Mouse (Mus musculus): ENCODE measurements at regions not wholly inside any gene's neighbourhood (a gene's known extent, or its start where the extent isn't known, plus 50 kb on each side); places are given as distances from the start of the nearest gene placed in this dataset.

DNA sequence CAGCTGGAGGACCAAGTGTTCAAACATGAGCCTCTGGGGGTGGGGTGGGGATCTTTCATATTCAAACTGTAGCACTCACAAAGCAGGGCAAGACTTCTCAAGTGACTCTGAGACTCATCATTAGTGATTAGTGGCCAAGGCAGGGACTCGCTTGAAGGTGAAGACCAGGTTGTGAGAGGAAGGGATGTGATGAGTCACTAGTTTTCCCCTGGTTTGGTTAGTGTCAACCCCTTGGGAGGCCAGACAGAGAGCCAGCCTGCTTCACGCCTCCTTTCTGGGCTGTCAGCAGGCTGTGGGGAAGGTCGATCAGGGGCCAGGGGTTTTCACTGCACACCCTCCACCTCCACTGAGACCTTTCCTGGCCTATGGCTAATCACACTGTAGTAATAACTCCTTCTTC lies 65.2 kb downstream of the Slc30a10 start:
- in situ Hi-C loops (cut with MseI, MboI), result no loop called here

DNA sequence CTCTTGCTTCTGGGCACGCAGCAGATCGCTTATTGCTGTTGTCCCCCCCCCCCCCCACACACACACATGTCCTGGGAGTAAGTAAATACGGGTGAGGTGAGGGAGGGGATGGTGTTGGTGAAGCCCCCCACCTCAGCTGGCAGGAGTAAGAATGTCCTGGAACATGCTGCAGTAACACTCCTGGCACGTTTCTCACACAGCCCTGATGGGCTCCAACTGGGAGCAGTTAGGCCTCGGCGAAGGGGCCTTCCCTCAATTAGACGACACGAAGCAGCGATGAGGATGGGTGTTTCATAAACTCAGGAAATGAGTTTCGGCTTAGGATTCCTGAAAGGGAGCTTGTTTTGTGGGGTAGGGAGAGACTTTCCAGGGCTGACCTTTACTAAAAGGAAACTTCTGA lies 69.4 kb downstream of the Slc30a10 start:
- in situ Hi-C loops (cut with MseI, MboI), result no loop called here

DNA sequence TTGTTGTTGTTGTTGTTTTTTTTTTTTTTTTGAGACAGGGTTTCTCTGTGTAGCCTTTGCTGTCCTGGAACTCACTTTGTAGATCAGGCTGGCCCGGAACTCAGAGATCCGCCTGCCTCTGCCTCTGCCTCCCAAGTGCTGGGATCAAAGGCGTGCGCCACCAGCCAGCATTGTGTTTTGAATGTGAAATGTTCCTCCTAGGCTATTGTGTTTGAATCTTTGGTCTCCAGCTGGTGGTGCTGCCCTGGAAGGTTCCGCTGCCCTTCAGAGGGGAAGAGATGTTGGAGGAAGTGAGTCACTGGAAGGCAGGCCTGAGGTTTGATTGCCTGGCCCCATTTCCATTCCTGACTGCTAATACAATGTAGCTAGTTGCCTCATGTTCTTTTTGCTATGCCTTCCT lies 78.8 kb downstream of the Slc30a10 start:
- in situ Hi-C loops (cut with MseI, MboI), result loop anchor here (25.0 kb wide), 1 partner anchor 1179 kb away; the partner anchor contains the start of gene Tgfb2 (in 2 of the 2)

DNA sequence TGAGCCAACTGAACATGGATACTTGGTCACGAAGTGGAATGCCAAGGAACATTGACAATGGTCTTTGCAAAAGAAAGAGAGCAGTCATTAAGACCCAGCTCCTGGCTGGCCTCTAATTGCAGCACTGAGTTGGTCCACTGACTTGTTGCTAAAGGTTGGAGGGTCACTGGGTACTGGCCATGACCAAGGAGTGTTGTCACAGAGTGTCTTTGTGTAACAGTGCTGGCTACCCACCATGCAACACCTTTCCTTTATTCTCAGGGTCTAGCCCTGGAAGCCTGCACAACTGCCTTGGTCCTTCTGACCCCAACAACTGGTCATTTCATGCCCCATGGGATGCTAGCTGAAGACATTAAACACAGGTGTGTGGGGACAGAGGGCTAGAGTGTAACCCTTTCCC lies 79.5 kb downstream of the Slc30a10 start:
- in situ Hi-C loops (cut with MseI, MboI), result loop anchor here (25.0 kb wide), 1 partner anchor 1178 kb away; the partner anchor contains the start of gene Tgfb2 (in 2 of the 2)

DNA sequence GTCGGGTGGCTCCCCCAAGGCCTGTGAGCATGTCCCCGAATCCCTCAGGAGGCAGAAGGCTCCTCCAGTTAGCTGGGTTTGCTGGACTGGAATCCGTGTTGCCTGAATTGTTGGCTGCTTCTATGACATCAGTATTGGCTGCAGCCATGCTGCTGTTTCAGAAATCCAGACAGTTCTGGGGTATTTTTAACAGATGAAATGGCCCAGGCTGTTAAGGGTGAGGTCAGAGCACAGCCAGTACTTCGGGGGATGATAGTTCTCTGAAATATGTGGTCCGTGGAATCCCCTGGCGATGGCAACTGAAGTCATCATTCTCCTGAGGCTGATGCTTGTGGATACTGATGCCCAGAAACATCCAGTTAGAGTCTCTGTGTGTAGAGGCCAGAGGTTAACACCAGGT lies 80.7 kb downstream of the Slc30a10 start:
- in situ Hi-C loops (cut with MseI, MboI), result loop anchor here (25.0 kb wide), 1 partner anchor 1177 kb away; the partner anchor contains the start of gene Tgfb2 (in 2 of the 2)

DNA sequence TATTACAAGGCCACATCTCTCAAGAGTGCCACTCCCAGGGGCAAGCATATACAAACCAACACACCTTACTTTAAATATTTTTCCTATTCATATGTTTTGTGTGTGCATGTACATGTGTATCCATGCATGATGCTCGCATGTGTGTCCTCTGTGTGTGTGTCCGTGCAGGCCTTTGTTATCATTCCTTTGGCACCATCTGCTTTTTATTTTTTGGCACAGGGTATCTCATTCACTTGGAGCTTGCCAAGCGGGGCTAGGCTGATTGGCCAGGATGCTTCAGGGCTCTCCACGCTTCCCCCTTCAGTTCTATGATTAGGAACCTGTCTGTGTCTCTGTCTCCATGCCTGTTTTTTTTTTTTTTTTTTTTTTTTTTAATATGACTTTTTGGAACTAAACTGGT lies 82.6 kb downstream of the Slc30a10 start:
- in situ Hi-C loops (cut with MseI, MboI), result loop anchor here (25.0 kb wide), 1 partner anchor 1175 kb away; the partner anchor contains the start of gene Tgfb2 (in 2 of the 2)

DNA sequence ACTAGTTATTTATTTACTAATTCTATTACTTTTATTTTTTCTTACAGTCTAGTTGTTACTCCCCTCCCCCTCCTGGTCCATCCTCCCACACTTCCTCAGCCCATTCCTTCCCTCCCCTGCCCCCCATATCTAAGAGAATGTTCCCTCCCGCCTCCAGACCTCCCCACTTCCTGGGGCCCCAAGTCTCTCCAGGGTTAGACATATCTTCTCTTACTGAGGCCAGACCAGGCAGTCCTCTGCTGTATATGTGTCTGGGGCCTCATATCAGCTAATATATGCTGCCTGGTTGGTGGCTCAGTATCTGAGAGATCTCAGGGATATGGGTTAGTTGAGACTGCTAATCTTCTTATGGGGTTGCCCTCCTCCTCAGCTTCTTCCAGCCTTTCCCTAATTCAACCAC lies 84.8 kb downstream of the Slc30a10 start:
- in situ Hi-C loops (cut with MseI, MboI), result loop anchor here (25.0 kb wide), 1 partner anchor 1173 kb away; the partner anchor contains the start of gene Tgfb2 (in 2 of the 2)

DNA sequence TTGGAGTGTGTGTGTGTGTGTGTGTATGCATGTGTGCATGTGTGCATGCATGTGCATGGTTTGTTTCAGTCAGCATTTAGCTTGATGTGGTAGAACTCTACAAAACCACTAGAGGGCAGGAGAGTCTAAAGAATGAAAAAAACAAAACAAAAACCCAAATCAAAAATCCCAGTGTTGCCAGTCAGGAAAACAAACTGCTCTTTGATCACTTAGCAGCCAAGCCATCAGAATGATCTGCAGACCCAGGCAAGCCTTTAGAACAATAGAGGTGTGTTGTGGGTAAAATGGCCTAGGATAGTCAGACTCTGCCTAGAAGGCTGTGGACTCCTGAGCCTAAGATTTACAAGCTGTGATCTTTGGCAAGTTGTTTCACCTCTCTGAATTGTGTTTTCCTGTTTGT lies 91.7 kb downstream of the Slc30a10 start:
- in situ Hi-C loops (cut with MseI, MboI), result loop anchor here (25.0 kb wide), 1 partner anchor 1166 kb away; the partner anchor contains the start of gene Tgfb2 (in 2 of the 2)

DNA sequence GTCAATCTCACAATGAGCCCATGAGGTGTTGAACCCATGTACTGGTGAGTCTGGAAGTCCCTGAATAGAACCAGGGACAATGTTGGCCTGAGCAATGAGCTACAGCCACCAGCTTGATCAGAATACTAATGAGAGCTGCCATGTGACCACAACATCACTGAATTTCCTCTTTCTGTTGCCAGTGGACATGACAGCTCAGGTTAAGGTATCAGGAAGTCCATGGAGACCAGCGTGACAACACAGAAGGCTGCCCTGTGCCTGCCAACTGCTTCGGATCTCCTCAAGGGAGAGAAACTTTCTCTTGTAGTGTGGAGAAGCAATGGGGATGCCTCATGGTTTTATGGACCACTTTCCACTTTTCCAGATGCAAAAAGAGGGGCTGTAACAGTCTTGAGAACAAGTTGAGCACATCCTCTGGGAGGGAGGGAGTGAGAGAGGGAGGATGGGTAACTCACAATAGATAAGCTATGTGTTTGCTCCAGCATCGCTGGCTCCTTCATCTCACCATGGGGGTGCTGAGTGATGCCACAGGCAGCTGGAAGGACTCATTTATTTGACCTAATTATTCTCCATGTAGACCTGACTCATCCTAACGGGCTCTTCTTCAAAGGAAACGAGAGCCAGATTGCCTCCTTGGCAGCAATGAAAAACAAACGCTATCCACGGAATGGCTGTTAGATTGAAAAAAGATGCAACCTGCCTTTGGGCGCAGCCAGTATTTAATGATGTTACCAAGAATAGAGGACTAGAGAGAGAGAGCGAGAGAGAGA lies 118.3 kb downstream of the Slc30a10 start:
- in situ Hi-C loops (cut with MseI, MboI), result no loop called here

DNA sequence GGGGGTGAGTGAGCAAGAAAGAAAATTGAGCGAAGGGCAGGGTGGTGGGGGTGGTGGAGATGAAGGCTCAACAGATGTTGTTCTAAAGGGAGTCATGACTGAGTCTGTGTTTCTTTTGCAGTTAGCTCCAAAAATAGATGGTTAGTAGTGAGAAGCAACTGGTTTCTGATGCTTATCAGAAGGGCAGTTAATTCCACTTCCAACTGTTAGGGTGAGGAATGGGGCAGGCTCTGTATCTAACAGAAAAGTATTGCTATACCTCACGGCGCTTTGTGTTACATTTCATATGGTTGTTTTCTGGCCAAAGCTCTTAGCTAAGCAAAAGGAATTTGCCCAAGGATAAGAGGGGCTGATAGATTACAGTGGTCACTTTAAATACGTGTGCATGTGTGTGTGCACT lies 120.3 kb downstream of the Slc30a10 start:
- in situ Hi-C loops (cut with MseI, MboI), result no loop called here

DNA sequence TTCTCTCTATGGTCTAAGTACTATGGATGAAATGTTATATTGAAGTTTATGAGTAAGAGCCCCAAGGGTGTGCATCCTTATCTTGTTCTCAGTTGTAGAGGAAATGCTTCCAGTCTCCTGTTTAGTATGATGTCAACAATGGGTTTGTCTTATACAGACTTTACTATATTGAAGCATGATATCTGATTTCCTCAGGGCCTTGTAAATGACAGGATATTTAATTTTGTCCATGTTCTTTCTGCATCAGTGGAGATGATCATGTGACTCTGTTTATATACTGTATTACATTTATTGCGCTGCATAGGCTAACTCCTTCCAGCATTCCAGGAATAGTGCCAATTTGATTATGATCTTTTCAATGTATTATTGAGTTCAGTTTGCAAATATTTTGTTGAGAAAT lies 125.2 kb downstream of the Slc30a10 start:
- in situ Hi-C loops (cut with MseI, MboI), result no loop called here

DNA sequence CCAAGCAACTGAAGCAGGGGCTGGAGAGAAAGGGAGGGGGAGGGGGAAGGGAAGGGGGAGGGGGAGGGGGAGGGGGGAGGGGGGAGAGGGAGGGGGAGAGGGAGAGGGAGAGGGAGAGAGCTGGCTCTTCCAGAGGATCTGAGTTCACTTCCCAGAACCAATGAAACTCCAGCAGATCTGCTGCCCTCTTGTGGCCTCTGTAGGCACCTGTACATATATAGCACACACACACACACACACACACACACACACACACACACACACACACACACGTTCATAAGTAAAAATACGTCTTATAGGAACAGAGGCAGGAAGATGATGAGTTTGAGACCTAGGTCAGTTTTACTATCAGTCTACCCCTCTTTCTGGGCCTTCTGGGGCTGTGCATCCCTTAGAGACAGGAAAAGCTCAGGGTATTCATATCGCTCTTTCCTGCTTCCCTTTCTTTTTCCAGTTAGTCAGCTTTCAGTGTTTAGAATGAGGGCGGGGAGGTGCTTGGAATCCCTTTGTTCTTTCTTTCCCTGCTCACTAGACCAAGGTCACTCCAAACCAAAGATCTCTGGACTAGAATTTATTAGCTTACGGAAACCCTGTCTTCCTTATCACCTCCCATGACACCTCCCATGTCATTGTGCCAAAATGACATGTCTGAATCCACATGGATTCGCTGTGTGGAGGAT lies 130.7 kb downstream of the Slc30a10 start:
- in situ Hi-C loops (cut with MseI, MboI), result no loop called here

DNA sequence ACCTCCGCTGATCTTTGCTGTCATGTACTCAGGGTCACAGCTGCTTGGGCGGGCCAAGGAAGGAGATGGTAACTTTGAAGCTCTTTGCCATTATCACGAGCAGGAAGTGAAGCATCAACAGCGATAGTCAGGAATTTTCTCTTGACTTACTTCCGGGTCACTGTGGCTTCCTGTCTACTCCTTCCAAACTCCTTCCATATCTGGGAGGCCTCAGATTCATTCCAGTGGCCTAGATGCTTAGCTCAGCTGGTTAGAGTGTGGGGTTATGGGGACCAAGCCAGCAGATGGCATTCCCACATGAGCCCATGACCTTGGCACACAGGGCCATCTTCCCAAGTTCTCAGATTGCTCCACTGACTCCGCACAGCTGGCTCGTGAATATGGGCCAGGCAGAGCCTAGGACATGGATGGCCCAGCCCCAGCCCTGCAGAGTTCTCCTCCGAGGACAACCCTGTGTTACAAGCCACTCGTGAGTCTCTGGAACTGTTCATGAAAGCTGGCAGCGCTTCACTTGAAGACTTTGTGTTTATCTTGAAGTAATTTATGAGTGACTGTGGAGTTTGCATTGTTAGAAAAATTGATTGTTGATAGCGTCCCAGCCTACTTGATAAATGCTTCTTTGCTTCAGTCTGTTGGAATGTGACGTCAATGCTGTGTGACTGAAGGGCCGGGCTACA lies 133.2 kb downstream of the Slc30a10 start:
- in situ Hi-C loops (cut with MseI, MboI), result no loop called here

DNA sequence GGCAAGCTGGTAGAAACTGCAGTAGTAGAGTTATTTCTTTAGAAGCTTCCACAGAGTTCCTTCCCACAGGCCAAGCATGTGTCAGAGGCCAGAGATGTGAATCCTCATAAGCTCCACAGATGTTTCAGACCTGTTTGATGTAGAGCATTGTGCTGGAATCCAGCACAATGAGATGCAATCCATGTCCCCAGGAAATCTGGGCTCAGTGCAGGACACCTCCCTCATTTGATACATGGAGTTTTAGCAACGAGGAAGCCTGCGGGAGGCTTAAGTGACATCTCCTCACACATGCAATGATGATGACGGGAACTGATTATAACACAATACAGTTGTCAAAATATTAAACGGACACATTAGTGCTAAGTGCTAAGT lies 133.7 kb downstream of the Slc30a10 start:
- in situ Hi-C loops (cut with MseI, MboI), result no loop called here

DNA sequence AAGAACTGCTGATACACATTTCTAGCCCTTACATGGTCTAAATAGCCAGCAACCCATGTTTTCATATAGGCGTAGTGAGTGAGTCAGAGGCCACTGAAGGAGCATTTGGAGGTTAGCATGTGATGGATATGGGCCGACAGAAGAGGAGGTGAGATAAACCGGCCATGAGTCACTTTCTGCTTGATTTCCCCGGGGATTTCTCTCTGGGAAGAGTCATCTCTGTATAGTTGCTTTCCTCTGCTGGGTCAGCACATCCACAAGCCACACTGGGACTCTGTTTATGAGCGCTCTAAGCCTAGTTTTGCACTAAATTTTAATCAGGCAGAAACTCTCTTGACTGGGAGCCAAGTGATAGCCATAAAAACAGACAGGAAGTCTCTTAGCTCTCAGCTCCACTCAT lies 142.2 kb downstream of the Slc30a10 start:
- in situ Hi-C loops (cut with MseI, MboI), result no loop called here

DNA sequence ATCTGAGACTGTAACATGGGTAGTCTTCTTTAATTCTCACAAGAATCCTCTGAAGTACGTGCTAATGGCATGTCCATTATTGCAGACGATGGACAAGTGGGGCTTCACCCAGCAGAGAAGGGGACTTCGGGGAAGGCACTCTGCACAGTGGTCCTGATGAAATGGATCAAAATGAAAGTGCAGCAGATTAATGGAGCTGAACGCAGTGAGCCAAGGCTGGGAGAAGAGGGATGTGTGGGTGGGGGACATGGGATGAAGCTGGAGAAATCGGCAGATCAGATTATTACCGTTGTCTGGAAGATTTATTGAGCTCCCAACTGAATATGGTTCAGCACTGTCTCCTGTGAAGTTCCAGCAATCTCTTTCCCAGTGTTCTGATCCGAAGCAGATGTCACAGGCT lies 143.9 kb downstream of the Slc30a10 start:
- in situ Hi-C loops (cut with MseI, MboI), result no loop called here

DNA sequence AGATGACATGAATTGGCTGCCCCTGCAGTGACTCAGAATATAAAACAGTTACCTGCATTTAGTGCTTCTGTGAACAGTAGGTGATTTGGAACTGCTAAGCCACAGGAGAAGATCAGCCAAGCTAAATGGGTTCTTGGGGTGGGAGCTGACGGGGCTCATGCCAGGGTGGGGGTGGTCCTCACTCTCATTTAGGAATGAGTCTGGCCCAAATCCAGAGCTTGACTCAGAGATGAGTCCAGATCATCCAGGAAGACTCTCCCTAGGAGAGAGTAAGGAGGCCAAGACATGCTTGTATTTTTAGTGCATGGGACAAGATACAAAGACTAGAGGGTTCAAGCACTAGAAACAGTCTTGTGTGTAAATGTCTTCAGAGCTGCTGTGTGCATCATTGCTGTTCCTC lies 146.5 kb downstream of the Slc30a10 start:
- in situ Hi-C loops (cut with MseI, MboI), result no loop called here

DNA sequence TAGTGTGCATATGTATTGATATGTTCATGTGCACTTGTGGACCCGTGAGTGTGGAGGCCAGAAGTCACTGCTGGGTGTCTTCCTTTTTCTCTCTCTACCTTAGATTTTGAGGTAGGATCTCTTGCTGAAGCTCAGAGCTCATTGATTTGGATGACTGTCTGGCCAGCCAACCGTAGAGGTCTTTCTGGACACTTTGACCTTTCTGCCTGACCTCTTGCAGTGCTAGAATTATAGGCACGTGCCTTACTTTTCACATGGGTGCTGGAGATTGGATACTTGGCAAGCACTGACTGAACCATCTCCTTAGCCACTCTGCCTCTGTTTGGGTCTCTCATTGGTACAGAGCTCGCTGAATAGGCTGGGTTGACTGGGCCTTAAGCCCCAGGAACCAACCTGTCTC lies 151.3 kb downstream of the Slc30a10 start:
- in situ Hi-C loops (cut with MseI, MboI), result no loop called here

DNA sequence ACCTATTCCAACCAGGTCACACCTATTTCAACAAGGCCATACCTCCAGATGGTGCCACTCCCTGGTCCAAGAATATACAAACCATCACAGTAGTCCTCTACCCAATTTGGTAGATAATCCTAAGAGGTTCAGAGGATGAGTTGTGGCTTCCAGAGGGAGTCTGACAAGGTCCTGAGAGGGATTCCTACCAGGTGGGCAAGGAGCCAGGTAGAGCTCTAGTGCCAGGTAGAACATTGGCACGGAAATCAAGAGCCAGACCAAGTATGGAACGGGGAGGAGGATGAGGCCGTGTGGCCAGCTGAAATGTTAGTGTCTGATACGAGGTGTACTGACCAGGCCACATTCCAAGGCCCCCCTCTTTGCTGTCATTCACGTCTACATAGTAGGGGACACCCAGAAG lies 153.0 kb downstream of the Slc30a10 start:
- in situ Hi-C loops (cut with MseI, MboI), result no loop called here

DNA sequence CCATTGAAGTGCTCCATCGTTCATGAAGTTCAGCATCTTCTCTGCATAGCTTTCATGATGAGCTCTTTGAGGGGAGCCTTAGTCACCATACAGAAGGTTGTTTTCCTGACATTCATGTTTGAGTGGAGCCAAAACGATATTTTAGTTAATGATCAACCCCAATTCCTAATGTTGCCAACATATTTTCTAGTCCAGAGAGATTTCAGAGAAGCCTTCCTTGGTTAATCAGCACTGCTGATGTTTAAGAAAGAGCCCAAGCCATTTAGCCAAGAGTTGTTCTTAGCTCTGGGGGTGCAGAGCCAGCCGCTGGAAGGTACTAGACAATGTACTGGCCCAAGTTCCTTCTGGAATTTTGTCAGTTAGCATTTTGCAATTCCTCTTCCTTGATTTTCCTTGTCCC lies 153.8 kb downstream of the Slc30a10 start:
- in situ Hi-C loops (cut with MseI, MboI), result no loop called here

DNA sequence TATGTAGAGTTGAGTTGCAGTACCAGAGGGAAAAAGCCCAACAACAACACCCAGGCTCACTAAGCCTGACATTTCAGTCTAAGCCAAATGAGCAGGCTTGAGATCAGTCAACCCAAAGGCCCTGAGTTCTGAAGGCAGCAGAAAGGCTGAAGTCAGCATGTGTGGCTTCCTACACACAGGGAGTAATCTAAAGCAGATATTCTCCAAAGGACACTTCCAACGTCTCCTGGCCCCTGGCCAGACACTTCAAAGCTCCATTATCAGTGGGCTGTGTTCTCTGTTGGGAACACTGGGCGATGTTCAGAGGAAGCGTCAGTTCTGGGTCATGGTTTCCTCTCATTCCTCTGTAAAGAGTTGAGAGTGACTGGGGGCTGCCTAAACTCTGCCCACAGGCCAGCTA lies 155.9 kb downstream of the Slc30a10 start:
- in situ Hi-C loops (cut with MseI, MboI), result no loop called here

DNA sequence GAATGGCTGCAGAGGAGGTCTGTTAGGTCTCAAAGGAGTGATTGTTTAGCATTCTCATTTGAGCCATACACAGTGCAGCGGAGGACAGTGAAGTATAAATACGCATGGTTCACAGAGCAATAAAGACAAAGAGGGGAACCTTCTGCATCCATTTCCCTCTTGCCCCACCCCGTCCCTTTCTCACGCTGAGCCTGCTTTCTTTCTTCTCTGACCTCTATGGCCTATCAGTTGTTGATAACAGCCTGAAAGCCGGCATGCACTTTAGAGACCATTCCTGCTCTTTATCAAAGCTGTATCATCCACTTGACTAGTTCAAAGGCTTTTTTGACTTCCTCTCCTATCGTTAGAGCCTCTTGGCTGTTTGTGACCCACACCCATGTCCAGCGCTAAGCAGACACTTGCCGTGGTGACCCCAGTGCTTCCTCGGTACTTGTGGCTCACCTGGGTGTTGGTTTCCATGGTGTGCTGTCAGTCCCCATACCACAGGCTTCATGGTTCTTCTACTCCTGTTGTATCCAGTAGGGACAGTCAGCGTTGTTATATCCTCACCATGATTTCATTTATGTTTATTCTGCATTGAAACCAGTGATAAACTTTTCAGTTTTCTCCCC lies 161.3 kb downstream of the Slc30a10 start:
- in situ Hi-C loops (cut with MseI, MboI), result no loop called here
